Mouse (Mus musculus): ENCODE measurements around the gene P3h4.

The P3h4 gene

DNA sequence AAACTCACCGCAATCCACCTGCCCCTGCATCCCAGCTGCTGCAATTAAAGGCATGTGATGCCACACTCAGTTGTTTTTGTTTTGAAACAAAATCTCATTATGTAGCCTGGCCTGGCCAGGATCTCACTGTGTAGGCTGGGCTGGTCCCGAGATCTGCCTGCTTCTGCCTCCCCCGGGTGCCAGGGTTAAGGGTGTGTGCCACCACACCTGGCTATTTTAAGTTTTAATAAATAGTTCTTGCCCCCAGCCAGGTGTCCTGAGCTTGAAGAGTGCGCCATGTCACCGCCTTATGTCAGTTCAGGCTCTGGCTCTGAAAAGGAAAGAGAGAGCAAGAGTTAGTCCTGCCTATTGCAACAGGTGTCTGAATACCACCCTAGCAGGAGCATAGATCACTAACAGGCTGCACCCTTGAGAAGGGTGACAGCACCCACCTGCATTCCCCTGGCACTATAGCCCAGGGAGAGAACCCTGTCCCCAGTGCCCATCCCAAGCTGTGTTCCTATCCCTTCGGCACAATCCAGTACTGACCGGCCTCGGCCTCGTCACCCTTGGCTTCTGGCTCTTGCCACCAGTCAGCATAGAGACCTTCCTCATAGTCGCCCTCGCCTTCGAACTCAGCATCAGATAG is 5.7 kb downstream of the P3h4 start:
- DNase-seq (ENCODE audit: low spot score in 2 of 2) = no peak

DNA sequence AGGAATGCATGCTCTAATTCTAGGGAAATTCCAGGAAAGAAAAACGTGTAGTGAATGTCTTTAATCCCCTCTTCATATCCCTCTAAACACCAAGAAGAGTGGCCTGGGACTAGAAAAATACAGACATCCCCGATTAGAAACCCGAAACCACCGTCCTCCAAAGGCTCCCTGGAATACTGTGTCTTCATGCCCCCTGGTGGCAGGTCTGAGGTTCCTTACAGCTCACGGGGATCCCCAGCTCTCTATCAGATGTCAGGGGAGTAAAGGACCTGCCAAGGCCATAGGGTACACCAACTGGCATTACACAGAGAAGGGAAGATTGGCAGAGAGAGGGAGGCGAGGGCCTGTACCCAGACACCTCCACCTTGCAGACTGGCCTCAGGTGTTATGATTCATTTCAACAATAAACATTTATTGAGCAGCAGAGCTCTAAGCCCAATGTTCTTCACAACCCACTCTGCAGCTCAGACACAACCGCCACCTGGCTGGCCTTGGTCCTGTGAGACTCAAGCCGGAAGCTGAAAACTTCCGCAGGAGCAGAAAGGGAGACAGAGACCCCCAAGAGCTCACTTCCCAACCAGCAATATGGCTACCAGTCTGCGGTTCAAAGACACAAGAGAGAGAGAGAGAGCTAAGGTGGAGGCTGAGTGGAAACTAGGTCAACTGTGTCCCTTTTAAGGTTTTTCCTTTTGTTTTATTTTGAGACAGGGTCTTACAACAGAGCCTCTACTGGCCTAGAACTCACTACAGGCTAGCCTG is 6.4 kb downstream of the P3h4 start:
- peak in 1 of 2 experiments; percentile 68 for DNase-seq (ENCODE audit: low spot score in 2 of 2)

DNA sequence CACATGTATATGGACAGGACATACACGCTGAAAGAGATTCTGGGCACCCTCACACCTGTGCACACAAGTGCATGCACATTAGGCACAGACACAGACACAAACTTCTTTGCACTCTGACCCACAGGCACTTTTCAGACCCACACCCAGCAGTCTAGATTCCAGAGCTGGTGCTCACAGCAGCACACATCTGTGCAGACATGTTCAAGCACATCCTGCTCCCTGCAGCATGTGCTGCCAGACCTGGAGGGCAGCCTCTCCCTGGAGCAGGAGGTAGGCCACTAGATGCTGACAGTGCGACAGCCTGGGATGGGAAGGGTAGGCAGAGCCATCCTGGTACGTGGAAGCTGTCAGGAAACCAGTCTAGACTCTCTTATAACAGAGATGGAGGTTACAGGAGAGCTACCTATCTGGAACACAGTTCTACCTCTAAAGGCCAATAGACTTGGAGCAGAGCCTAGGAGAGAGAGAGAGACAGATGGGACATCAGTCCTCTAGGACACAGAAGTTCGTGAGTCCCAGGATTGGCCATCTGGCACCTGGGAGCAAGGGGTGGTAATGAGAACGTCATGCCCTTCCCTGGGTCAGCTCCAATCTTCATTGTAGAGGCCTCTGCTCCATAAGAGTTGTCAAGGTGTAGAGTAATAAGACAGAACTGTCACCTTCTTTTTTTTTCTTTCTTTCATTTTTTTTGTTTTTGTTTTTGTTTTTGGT is 7.5 kb downstream of the P3h4 start:
- DNase-seq (ENCODE audit: low spot score in 2 of 2) = no peak

- DNase-seq (ENCODE audit: low spot score in 2 of 2) = no peak
These were observed 8.4 kb downstream of the P3h4 start for GRCm38 (mm10) chr11:100406273-100406672.

- no peak for DNase-seq (ENCODE audit: low spot score in 2 of 2)
These were observed 10.1 kb downstream of the P3h4 start for GRCm38 (mm10) chr11:100404456-100405074.

DNA sequence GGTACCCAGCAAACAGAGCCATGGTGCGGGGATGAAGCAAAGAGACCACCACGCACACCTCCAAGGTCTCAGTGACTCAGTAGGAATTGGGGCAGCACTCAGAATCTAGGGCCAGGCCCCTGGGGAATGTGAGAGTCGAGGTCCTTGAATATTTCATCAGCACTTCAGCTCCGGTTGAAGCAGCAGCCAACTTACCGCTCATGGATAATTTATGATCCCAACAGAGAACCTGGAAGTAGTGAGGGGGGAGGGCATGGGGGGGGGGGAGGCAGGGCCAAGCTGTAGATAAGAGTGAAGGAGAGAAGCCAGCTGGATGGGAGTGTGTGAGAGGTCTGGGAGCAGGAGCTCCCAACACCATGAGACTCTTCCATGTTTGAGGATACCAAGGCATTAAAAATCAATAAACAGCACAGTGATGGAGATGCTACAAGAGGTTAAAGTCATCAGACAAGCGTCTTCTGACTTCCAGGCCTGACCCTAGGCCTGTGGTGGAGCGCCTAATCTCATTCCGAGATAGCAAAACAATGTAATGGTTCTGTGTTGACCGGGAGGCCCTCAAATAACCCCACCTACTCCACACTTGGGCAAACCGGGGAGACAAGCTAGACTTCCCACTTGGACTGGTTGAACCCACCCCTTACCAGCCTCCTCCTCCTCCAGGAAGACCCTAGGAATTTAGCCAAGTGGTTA is 11.0 kb downstream of the P3h4 start:
- DNase-seq (ENCODE audit: low spot score in 2 of 2) = no peak

GRCm38 (mm10) chr11:100402682-100403081 is 12.0 kb downstream of the P3h4 start:
- DNase-seq (ENCODE audit: low spot score in 2 of 2) = no peak

GRCm38 (mm10) chr11:100402240-100402639 is 12.4 kb downstream of the P3h4 start:
- DNase-seq (ENCODE audit: low spot score in 2 of 2) = no peak

DNA sequence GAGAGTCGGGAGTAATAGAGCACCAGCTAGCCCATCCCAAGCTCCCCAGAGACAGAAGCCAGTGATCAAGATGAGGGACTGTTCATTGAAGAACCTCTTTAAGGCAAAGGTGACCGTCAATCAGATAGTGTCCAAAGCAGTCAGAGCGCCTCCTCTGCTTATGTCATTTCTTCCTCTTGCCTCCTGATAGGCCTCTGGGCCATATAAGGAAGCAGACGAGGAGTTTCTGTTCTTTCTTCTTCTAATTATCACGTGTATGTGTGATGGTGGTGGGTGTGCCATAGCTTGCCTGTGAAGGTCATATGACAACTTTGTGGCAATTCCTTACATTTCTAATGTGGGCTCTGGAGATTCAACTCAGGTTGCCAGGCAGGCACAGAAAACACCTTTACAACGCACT is 13.8 kb downstream of the P3h4 start:
- no peak for DNase-seq (ENCODE audit: low spot score in 2 of 2)

DNA sequence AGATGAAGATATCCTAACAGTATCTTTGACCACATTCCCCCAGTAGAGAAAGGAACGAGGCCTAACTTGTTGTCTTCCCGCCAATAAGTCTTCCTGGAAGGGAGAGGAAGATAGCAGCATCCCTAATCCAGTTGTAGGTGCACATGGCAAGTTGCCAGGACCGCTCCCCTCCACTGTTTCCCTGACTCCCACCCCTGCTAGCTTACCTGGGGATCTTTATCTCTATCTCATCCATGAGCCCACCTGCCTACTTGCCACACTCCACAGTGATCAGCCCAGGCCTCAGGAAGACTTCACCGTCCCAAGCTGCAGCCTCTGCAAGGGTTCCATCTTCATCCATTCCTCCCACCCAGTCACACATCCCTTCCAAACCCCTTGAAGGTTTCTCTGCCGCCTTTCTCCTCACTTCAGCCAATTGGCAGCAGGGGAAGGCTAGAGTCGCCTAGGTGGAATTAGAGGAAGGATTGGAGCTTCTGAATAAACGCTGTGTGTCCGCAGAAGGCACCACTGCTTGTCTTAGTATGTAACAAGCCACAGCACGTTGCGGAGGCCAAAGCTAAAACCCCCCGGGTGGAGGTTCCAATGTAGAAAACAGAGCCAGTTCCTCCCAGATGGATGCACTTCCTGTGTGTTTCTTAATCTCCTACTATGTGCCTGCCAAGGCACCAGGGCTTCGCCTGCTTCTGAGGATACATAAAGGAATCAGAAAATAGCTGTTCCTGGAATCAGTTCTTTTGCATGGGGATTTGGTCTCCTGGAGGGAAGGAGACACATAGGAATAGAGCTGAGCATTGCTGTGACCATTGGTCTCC is 14.7 kb downstream of the P3h4 start:
- DNase-seq (ENCODE audit: low spot score in 2 of 2) = no peak

DNA sequence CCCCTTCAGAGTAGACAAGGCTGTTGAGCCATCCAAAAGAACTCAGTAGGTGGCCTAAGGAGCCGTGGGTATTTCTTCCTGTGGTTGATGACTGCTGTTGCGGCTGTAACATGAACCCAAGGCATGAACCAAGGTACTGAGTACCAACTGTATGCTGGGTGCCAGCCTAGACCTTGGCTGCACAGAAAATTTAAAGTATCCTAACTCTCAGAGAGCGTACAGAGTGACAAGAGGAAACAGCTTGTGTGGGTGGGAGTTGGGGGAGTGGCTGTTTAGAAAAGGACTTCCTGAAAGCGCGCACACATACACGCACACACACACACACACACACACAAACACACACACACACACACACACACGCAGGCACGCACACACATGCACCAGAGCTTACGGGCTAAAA is 15.3 kb downstream of the P3h4 start:
- peak in 1 of 2 experiments; percentile 47 for DNase-seq (ENCODE audit: low spot score in 2 of 2)

DNA sequence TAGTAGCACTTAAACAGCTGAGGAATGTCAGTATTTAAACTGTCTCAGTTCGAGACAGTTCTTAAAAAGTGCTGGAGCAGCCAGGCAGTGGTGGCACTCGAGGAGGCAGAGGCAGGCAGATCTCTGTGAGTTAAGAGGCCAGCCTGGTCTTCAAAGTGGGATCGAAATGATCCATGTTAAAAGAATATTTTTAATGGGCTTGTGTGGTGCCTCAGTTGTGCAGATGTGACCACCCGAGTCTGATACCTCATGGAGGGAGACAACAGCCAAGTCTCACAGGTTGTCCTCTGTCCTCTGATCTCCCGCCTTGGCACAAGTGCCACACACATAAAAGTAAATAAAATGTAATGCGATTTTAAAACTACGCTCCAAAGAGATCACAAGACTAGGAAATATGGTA is 16.1 kb downstream of the P3h4 start:
- no peak for DNase-seq (ENCODE audit: low spot score in 2 of 2)

DNA sequence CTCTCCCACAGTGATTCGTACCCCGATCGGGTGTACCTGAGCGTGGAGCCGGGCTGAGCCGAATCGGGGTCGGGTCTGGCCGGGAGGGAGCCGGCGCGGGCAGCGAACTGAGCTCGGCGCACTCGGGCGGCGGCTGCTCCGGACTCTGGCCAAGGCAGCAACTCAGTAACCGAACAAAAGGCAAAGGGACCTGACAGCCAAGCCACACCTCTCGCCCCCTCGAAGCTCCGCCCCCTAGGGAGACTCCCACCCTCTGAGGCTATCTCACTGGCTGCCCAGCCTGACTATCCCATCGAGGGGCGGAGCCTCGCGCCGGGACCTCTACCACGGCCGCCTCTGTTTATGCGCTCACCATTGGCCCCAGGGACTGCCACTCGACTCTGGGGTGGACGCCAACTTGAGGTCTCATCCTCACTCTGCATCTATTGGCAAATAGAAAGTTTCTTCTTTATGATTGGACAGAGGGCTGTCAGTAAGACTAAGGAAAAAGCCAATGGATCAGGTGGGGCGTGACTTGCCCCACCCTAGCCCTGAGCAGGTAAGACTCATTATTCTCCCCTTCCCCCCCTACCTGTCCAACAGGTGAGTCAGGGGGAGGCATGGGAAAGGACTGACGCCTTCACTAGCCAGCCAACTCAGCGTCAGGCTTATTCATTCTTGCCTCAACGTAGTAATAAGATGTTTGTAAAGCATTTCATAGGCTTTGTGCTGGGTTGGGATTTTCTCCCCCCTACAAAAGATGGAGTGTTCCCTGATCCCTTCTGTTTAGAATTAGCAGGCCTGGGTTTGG is 16.8 kb downstream of the P3h4 start, which contains the start of gene Jup:
TSS of gene Jup (minus strand) at position 164 of the 790 bp plus-strand sequence.
- DNase-seq (ENCODE audit: low spot score in 2 of 2) = peak; percentile 79 to 96

DNA sequence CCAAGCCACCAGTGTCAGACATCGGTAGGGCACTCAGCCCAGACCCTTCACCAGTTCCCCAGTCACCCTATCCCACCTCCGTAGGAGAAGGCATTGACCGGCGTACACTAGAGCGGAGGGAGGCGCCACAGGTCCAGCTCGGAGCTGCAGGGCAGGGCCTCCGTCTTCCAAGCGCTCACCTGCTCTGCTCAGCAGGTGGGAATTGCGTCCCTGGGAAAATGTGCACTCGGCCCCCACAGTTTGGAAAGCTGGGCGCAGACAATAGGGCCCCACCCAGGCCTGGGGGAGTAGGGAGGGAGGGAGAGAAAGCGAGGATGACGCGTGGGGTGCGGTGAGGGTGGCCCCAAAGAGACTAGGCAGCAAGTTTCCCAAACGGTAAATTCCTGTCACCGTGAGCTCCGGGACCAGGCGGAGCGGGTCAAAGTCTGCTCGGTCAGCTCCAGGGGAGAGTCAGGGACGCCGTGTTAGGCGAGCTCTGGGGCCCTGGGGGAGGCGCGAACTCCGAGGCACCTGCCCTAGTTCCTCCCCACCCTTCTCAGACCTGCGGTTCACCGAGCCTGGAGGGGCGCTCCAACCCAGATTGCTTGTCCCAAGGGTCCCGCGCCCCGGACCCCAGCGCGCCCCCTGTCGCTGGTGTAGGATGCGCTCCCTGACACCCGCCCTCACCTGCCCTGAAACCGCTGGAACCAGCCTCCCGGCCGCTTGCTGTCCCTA is 17.6 kb downstream of the P3h4 start:
- DNase-seq (ENCODE audit: low spot score in 2 of 2) = peak; percentile 15 to 57

- DNase-seq (ENCODE audit: low spot score in 2 of 2) = no peak
These were observed 18.6 kb downstream of the P3h4 start for GRCm38 (mm10) chr11:100395861-100396631.

DNA sequence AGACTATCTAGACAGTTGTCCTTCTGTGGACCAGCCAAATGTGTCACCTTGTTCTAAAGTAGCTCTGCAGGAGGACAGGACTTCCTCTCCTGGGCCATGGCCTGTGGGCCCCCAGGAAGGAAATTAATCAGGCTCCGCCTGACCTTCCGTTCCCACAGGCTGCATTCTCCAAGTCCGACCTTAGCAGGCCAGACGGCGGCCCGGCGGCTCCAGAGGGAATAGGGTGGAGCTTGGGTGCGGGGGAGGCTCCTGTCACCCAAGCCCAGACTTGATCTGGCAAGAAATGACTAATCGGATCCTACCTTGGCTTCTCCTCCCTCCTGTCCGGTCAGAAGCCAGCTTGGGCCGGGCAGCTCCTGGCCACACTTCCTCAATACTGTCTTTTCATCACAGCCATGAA is 19.4 kb downstream of the P3h4 start:
- DNase-seq (ENCODE audit: low spot score in 2 of 2) = no peak

DNA sequence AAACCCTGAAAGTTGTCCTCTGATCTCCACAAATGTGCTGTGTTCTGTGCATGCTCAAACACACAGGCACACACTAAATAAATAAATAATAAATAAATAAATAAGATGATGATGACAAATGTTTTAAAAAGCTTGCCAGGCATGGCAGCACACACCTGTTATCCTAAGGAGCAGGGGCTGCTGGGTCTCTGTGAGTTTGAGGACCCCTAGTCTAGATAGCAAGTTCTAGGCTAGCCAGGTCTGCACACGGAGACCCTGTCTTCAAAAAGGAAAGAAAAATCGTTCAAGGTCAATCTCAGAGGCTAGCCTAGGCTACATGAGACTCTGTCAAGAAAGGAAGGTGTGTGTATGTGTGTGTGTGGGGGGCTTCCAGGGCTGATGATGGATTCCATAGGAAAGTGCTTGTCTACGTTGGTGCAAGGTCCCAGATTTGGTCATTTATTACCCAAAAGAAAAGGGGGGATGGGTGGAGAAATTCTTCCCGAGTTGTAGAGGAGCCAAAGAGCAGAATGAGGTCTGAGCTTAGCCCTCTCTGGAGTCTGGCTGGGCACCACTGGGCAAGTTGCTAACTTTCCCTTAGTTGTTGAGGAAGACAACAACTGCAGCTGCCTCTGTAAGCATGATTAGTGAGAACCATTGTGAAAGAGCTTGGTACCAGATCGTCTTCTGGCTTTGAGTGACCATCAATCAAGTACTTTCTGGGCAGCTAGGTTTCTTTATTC is 20.1 kb downstream of the P3h4 start:
- DNase-seq (ENCODE audit: low spot score in 2 of 2) = no peak

DNA sequence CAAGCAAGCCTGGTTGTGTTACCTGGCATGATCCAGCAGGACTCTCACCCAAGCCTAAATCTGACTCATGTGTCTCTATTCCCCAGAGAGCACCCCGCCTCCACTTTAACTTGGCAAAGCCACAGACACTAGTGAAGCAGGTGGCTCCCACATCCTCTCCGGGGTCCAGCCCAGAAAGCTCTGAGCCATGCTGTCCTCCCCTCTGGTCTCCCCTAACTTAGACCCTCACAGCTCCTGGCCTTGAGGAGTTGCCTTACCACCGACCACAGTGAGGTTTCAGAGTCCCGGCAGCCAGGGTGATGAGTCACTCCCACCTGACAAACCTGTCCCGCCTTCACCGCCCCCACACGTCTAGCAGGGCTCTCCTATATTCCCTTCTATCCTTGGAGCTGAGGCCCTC is 20.9 kb downstream of the P3h4 start:
- DNase-seq (ENCODE audit: low spot score in 2 of 2) = no peak

Measured in spleen, postnatal 10 days (tissue).